Mouse (Mus musculus): ENCODE results near the gene Pbx1.

The Pbx1 gene

GRCm38 (mm10) chr1:168299181-168299580 lies 132.9 kb downstream of the Pbx1 start:
- no peak for DNase-seq (ENCODE audit: low spot score)

DNA sequence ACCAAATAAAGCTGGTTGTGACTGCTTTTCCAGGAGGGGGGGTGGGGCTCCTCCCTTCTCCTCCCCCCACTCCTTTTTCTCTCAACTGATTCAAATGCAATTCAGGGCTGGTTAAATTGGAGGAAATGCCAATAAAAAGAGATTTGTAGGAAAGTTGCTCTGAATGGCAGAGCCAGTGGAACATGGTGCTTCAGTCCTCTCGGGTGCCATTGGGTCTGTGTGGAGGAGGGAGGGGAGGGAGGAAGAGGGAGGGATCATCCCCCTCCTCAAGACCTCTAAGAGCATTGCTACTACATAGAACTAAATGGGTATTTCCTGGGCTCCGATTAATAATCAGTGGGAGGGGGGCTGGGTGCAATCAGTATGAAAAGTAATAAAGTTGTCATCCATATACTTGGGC lies 135.8 kb downstream of the Pbx1 start:
- no peak for DNase-seq (ENCODE audit: low spot score)

- no peak for DNase-seq (ENCODE audit: low spot score)
Observed at GRCm38 (mm10) chr1:168295782-168296181, 136.3 kb downstream of the Pbx1 start.

DNA sequence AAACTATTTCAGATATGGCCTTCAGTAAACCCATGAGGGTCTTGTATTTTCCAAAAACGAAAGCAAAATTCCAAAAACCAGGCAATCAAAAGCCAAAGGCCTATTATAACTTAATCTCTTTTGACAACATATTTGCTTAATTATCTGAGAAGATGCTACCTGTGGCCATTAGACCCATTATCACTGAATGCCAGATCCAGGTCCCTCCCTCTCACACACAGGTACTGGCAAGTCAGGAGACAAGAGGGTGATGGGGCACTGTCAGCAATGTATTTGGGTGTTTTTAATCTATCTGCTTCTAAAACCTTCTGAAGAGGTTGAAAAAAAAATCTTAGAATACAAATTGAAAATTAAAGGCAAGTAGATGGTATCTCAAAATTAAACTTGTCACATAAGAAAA lies 138.4 kb downstream of the Pbx1 start:
- DNase-seq (ENCODE audit: low spot score), result no peak

GRCm38 (mm10) chr1:168292106-168292505 lies 140.0 kb downstream of the Pbx1 start:
- DNase-seq (ENCODE audit: low spot score), result no peak

GRCm38 (mm10) chr1:168291643-168292040 lies 140.4 kb downstream of the Pbx1 start:
- no peak for DNase-seq (ENCODE audit: low spot score)

- no peak for DNase-seq (ENCODE audit: low spot score)
Observed at GRCm38 (mm10) chr1:168291001-168291642, 140.9 kb downstream of the Pbx1 start.

DNA sequence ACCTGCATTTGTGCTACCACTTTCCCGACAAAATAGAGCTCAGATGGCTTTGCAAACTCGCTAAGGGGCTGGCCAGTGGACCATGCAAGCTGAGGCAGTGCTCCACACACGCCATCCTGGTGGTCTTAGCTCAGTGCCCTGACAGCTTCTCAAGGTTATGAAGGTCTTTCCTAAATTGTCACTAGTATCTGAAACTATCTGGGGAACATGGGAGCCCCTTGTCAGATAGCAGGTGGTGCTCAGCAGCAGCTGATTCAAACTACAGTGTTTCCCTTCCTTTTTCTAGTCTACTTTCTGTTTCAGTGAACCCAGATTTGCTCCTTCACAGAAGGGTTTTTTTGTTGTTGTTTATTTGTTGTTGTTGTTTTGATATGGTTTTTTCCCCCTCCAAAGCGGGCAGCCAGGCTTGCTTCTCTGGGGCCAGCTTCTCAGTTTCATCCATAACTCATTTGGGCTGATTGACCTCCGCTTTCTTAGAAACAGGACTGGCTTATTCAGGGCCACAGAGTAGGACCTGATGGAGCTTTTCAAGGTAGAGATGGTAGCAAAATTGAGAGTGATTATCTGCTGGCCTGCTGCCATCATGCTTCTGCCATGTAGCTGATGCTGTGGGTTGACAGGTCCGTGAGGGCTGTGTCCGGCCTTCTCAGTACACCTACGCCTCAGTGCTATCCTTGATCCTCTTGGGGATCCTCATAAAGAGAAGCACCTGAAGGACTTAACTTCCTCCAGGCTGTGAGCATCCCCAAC lies 141.7 kb downstream of the Pbx1 start:
- no peak for DNase-seq (ENCODE audit: low spot score)

DNA sequence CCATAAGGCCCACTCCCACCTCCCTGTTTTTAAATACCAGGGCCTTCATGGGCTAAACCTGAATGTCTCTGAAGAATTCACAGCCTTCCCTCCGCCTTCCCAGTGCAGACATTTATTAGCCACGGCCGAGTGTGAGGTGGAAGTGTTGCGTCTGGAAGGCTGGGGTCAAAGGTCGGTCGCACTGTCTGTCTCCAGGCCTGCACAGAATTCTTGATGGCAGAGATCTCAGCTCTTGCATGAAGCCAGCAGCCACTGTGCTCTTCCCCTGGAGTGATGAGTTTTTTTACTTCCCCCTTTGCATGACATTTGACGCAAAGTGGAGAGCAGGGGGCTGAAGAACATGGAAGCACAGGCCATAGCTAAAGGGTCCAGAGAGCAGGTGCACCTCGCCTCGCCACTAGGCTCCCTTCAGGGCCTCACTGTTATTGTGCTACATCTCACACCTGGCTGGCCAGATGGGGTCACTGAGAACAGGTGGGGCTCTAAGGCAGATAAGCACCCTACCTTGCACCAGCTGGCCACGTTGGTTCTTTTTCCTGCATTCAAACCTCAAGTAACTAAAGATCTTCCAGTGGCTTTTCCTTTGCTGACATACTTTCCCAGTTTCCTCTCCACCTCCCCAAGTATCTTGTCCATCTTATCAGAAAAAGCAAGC lies 143.1 kb downstream of the Pbx1 start:
- no peak for DNase-seq (ENCODE audit: low spot score)

DNA sequence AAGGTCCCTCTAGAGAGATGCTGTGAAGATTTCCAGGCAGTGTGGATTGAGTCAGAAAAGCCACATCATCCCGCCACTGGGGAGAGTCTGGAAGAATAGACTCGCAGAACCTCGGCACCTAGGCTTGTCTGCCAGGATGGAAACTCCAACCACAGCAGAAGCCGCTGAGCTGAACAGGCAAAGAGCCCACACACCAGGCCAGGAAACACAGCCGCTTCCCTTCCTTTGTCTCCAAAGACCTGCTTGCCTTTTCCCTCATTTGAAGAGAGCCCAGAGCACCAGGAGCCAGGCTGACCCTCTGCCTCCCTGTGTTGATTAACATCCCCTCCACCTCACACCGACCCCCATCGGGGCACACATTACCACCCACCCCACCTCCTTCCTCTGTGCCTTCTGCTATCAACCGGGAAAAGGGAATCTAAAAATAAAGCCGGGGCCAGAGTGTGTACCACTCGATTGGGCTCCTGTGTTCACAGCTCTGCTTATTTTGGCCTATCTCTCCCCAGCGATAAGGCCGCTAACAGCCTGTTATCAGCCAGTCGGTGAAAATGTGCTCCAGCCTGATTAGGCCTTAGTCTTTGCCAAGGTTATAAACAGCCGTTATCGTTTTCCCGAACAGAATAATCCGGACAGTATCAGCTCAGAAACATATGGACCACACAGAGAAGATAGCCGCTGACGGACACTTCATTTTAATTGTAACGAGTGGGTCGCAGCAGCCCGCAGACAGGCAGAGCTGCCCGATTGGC lies 144.1 kb downstream of the Pbx1 start:
- no peak for DNase-seq (ENCODE audit: low spot score)

- DNase-seq (ENCODE audit: low spot score), result no peak
Observed at GRCm38 (mm10) chr1:168286862-168287650, 145.0 kb downstream of the Pbx1 start.

GRCm38 (mm10) chr1:168284566-168285141 lies 147.4 kb downstream of the Pbx1 start:
- no peak for DNase-seq (ENCODE audit: low spot score)

DNA sequence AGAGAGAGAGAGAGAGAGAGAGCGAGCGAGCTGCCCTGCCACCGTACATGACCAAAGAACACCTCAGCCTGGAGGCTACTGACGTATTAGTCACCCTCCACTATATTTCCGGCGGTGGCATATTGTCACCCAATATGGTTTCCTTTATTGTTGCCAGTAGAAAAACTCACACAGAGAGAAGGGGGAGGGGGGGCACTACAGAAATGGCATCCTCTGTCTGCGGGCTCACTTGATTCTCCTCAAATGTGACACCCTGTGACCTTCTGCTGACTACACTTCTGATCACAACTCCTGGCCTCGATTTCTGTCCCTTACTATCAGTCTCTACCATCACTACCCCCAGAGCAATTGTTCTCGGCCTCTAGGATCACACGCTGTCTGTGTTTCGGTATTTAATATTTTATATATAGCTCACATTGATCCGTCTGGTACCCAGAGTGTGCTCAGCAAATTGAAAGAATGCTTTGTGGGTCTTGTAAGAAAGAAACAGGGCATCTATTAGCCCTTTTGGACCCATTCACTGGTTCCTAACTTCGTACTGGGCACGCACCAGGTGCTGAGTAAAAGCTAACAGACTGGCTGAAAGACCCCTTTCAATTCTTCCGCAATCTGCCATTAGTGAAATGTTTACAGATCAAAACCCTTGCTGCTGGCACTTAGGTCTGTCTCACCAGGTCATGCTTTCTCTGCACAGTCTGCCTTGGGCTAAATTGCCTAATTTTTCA lies 148.1 kb downstream of the Pbx1 start:
- no peak for DNase-seq (ENCODE audit: low spot score)

DNA sequence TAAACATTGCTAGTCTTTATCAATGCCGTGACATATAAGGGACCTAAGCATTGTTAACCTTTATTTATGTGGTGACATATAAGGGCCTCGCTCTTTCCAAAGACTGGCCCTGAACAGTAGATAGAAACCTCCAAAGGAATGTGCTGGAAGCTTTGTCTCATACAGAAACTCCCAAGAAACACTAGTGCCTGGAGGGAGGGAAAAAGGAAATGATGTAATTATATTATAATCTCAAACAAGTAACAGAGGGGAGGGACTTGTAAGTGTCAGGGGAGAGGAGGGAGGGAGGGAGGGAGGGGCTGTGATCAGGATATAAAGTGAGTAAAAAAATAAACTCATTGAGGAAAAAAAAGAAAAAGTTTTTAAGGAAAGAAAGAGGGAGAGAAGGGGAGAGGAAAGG lies 148.6 kb downstream of the Pbx1 start:
- DNase-seq (ENCODE audit: low spot score), result no peak

- no peak for DNase-seq (ENCODE audit: low spot score)
Observed at GRCm38 (mm10) chr1:168275678-168276077, 156.4 kb downstream of the Pbx1 start.

GRCm38 (mm10) chr1:168274296-168274695 lies 157.8 kb downstream of the Pbx1 start:
- no peak for DNase-seq (ENCODE audit: low spot score)

GRCm38 (mm10) chr1:168272091-168272490 lies 160.0 kb downstream of the Pbx1 start:
- no peak for DNase-seq (ENCODE audit: low spot score)

- DNase-seq (ENCODE audit: low spot score), result no peak
Observed at GRCm38 (mm10) chr1:168271207-168271606, 160.9 kb downstream of the Pbx1 start.

GRCm38 (mm10) chr1:168268751-168269623 lies 163.1 kb downstream of the Pbx1 start:
- DNase-seq (ENCODE audit: low spot score), result no peak

DNA sequence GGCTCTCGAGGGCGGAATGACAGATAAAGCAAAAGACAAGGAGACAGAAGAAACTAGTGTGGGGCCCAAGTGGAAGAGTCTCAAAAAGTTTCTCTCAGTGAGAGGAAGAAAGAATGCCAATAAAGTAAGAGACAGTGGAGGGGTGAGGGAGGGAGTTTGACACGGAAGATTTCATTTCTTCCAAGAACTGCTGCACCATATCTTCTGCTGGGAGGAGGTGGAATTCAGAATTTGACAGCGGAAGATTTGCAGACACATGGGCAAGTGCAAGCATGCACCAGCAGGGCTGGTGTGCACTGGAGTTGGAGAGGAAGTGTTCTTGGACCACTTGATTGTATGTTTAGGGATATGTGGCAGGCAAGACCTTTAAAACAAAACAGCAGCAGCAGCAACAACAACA lies 163.8 kb downstream of the Pbx1 start:
- DNase-seq (ENCODE audit: low spot score), result no peak

Data from left cerebral cortex, adult 11 months (tissue).